Mouse (Mus musculus) heart, postnatal 36 days (tissue): ENCODE results near the gene Tcl1b5. TPM values are rescaled to one million over a fixed set of nuclear protein-coding genes. Genes with fewer than 3 reads are reported as not detected.

Source experiments
- DNase-seq, 2 experiments: peaks; one replicate each; pipeline ENCODE4 v3.0.0; 2021 to 2022
- intact Hi-C: fragments of 180-260 bp; cut with DNase I; formaldehyde crosslinking; loops from one replicate; pipeline ENCODE4 v1.15.1; 2025
- total RNA-seq, 2 experiments: library from RNA; stranded (reverse); gene quantifications; 2 replicates each; pipeline ENCODE4 v1.2.3; 2021

Tcl1b5 gene
- total RNA-seq, 2 experiments from 2014 or later = not detected

DNA sequence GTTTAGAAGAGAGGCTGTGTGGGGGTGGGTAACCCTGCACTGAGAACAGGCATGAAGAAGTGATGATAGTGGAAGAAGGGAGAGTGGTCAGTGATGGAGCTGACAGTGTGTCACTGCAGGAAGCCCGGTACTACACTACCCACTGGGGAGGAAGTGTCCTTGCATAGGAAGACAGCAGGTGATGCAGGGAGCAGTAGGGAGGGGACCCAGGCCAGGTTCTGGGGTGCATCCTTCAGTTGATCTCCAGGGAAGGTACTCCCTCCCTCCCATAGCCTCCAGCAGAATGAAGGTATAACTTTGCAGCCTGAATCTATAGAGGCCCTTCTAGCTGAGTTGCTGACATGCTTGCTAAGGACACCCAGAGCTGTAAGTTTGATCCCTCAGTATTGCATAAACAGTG is 30.9 kb downstream of the Tcl1b5 start:
- intact Hi-C loops = no loop called here
- DNase-seq = no peak

DNA sequence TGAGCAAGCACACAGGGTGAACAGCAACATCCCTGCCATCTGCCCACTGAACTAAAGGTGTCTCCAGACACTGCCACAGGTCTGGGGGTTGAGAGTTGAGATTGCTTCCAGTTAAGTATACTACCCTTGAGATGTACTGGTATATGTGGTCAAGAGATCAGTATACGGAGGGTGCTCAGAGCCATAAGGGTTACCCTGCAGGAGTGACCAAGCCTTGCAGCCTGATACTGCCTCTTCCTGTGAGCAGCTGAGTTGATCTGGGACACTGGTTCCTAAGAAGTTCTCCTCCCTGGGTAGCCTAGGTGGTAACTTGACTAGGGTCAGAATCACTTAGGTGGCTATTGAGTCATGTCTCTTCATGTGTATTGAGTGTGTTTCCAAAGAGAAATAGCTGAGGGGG is 32.3 kb downstream of the Tcl1b5 start:
- no peak for DNase-seq
- intact Hi-C loops = no loop called here

DNA sequence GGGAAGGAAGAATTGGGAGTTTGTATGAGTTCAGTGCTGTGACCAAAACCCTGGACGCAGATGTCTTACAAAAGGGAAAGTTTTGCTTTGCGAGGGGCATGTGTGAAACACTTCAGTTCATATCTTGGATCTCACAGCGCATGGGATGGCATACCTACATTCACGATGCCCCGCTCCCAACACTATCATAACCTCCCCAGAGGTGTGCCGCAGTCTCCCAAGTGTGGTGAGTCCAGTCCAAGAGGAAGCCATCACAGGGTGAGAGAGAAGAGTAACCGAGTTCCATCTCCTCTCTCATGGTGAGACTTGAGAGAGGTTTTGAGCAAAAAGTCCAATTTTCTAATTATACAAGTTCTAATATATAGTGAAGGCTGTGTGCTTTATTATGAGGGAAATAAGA is 33.1 kb downstream of the Tcl1b5 start:
- intact Hi-C loops = no loop called here
- no peak for DNase-seq

DNA sequence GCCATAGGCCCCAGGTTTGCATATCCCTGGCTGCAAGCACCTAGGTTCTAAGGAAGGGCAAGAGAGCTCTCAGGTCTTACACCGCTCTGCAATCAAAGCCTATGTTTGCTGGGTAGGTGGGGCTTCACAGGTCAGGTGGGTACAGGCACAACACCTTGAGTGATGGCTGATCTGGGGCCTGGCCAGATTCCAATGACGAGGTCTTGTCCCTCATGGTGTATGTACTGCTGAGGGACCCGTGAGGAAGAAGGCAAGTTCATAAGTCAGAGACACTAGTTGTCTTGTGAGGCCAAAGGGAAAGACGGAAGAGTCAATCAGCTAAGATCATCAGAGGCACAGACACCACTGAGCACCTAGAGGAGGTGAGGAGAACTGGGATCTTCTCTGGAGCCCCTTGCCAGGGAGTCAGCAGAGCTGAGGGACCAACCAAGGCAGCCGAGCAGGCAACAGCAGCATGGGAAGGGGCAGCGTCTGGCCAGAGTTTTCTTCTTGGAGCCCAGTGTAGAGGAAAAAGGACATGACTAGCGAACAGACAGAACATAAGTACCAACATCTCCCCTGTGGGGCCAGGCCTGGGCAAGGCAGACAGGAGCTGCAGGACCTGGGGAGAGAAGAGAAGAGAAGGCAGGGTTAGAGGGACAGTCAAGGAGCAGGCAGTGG is 41.1 kb downstream of the Tcl1b5 start:
- DNase-seq = no peak
- intact Hi-C loops = no loop called here

DNA sequence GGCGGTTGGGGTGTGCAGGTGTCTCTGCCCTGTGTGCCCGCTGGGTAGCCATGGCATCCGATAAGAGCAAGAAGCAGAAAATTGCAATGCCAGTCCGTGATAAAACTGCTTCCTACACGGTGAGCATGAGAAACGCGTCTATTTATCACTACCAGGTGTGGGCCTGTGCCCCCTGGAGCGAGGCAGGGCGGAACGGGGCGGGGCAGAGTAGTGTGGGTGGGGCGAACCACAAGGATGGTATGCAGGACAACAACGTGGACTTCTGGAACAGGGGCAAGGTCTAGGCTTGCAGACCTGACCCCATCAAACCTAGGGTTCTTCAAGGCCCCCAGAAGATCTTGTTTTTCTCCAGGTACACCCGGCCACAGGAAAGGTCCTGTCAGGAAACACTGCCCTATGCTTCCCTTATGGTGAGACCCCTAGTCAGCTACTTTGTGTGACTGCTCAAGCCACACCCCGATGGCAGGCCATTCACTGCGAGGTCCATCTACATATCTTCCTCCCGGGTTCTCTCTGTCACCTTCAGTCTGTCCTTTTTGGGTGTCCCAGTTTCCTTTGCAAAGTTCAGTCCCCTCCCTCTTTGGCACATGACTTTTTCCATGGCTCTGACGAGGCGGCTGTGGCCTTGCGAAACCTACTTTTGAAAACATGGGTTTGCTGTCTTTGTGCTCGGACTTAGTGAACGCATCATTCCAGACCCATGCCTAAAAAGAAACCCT is 46.6 kb downstream of the Tcl1b5 start, which contains the start of gene Tcl1:
Gene Tcl1, minus strand, starts transcription at position 193 of the 719 bp plus-strand sequence.
- intact Hi-C loops = no loop called here
- DNase-seq = no peak

DNA sequence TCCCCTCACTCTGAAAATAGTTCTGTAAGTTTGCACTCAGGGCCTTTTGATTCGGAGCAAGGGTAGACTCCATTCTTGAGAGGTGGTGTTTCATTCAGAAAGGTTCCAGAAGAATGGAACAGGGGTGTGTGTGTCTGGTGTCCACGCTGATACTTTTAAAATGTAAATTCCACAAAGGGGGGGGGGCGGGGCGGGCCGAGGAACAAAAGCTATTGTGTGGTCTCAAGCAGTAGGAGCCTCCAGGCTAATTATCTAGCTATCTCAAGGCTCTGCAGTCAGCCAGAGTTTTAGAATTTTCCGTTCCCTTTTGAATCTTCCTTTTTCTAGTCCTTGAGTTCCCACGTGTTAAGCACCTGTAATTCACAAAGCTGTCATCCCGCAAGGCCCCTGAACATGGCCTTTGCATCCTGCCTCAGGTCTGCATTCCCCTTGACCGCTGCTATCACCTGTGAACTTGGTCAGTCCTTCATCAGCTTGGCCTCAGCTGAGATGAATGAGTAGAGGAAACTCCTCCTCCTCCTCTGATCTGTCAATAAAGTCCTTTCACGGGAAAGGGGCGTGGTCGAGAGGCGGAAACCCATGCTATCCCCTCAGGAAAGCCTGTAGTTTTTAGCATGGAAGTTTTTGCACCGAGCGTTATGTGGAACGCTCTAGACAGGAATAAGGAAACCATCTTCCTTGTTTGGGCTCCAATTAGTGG is 48.6 kb downstream of the Tcl1b5 start:
- intact Hi-C loops = no loop called here

More for the DNA sequence above, 48.6 kb downstream of the Tcl1b5 start:
- DNase-seq = no peak

Other genes starting within 250 kb of the Tcl1b5 start
- gene Syne3, start 166.5 kb upstream of the Tcl1b5 start, total RNA-seq = 1 to 10 TPM; 7.2 to 7.8 TPM
- gene Glrx5, start 143.7 kb upstream of the Tcl1b5 start, total RNA-seq = 10 to 100 TPM; 93.2 to 97.0 TPM
- gene Tcl1b2, start 30.3 kb upstream of the Tcl1b5 start, total RNA-seq = not detected
- gene Tcl1b1, start 16.7 kb upstream of the Tcl1b5 start, total RNA-seq = not detected
- gene Tcl1b3, start 14.7 kb downstream of the Tcl1b5 start, total RNA-seq = not detected
- gene Tcl1b4, start 25.6 kb downstream of the Tcl1b5 start, total RNA-seq = not detected
- gene Tcl1, start 46.4 kb downstream of the Tcl1b5 start, total RNA-seq = not detected
- gene Tunar, start 157.5 kb downstream of the Tcl1b5 start, total RNA-seq = not detected